Mouse (Mus musculus) liver, postnatal 0 days (tissue): ENCODE measurements around the gene Pappa. TPM values are rescaled to one million over a fixed set of nuclear protein-coding genes. Genes with fewer than 3 reads are reported as not detected.

Experiments
- ATAC-seq: fragments of 200-750 bp; cut with Nextera tagmentation; 2 replicates; pipeline ENCODE4 v1.8.0; 2017; ENCODE audit warnings: mild to moderate bottlenecking, moderate library complexity
- DNase-seq: peaks from one replicate; pipeline ENCODE4 v3.0.0-alpha.2; 2016
- H3K27ac ChIP-seq: fragments of 300-500 bp; sonication (generic); 2 replicates; pipeline ENCODE4 v1.5.1; 2014; ENCODE audit warnings: antibody characterized with exemption, moderate library complexity, mild to moderate bottlenecking, low read depth
- H3K27me3 ChIP-seq: fragments of 300-500 bp; sonication (generic); 2 replicates; pipeline ENCODE4 v1.6.1; 2014; ENCODE audit warnings: low read length, control low read depth, mixed read lengths; ENCODE audit not compliant: insufficient read depth
- H3K36me3 ChIP-seq: fragments of 300-500 bp; sonication (generic); replicated peaks from 2 replicates; pipeline ENCODE4 v1.6.1; 2014; ENCODE audit warnings: mild to moderate bottlenecking, control low read depth, low read length, moderate library complexity, mixed read lengths; ENCODE audit not compliant: insufficient read depth
- H3K4me1 ChIP-seq: fragments of 300-500 bp; sonication (generic); 2 replicates; pipeline ENCODE4 v1.6.1; 2014; ENCODE audit warnings: antibody characterized with exemption, mild to moderate bottlenecking, control low read depth; ENCODE audit not compliant: insufficient read depth
- H3K4me2 ChIP-seq: fragments of 300-500 bp; sonication (generic); 2 replicates; pipeline ENCODE4 v1.6.1; 2014; ENCODE audit warnings: low read depth, mild to moderate bottlenecking, low read length, moderate library complexity, mixed read lengths
- H3K4me3 ChIP-seq: fragments of 300-500 bp; sonication (generic); 2 replicates; pipeline ENCODE4 v1.5.1; 2014; ENCODE audit warnings: low read depth, low read length
- H3K9ac ChIP-seq: fragments of 300-500 bp; sonication (generic); replicated peaks from 2 replicates; pipeline ENCODE4 v1.6.1; 2014; ENCODE audit warnings: mild to moderate bottlenecking, moderate library complexity
- H3K9me3 ChIP-seq: fragments of 300-500 bp; sonication (generic); 2 replicates; pipeline ENCODE4 v1.6.1; 2016; ENCODE audit warnings: mild to moderate bottlenecking, control low read depth, low read length, mixed read lengths
- CTCF ChIP-seq: sonication (generic); IDR thresholded peaks from 2 replicates; pipeline ENCODE4 v1.5.1; 2016; ENCODE audit warnings: antibody characterized with exemption, low read depth
- EP300 ChIP-seq: IDR thresholded peaks from 2 replicates; pipeline ENCODE4 v1.6.1; 2016; ENCODE audit warnings: antibody characterized with exemption, low read depth, mild to moderate bottlenecking
- WGBS: fragments of 180-500 bp; shearing (Covaris S2); extraction: QIAGEN DNeasy Blood & Tissue Kit; methylation state at CpG from one replicate; pipeline ENCODE4 v1.1.7; 2014; ENCODE audit not compliant: insufficient replicate concordance; 5-methylcytosine and 5-hydroxymethylcytosine counted together
- polyA plus RNA-seq: library from polyadenylated mRNA; unstranded; fragments of >200 nt; fragmentation: Nextera tagmentation; extraction: Ambion mirVana; gene quantifications from 2 replicates; pipeline ENCODE4 v1.2.1, GENCODE M21; 2015

Gene Pappa
- polyA plus RNA-seq, 1 experiment from 2014 or later, result 0.01 TPM

DNA sequence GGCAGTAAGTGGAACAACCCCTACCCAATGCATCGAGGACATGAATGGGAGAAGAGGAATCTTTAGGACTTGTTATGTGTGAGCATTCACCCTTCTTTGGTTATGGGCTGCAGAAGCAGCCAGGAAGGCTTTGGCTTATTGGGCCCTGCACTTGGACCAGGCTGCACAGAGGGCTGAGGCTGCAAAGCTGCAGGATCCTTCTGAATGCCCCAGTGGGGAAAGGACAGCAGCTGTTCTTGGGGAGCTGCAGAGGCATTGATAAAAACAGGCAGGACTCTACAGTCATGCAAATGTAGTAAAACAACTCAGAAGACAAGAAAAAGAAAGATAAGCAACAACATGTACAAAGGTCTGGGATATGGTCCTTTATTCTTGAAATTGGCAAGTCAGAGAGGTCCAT is 175.4 kb downstream of the Pappa start:
- H3K9me3 ChIP-seq, result no peaks in the 10 kb centered on the region
- DNase-seq (no peak), ATAC-seq (no peak)
- TF ChIP-seq EP300 (no peak), CTCF (no peak)
- WGBS, result 61% methylated on average over 1 of the region's 1 CpGs
- H3K9ac ChIP-seq, result no peak overlapping the region
- peaks cover 12% of the 10 kb centered on the region for H3K4me1 ChIP-seq
- no peak overlapping the region for H3K4me3 ChIP-seq
- H3K36me3 ChIP-seq, result no peaks in the 10 kb centered on the region
- H3K4me2 ChIP-seq, result no peak overlapping the region
- H3K27ac ChIP-seq, result peak overlapping the region; percentile 86
- H3K27me3 ChIP-seq, result no peaks in the 10 kb centered on the region

GRCm38 (mm10) chr4:65300431-65300830 is 176.5 kb downstream of the Pappa start:
- no peak for ATAC-seq
- 81% methylated on average over 3 of the region's 3 CpGs for WGBS
- Histone ChIP-seq H3K4me1 (peaks cover 12% of the 10 kb centered on the region), H3K27ac (no peak overlapping the region), H3K9me3 (no peaks in the 10 kb centered on the region), H3K36me3 (no peaks in the 10 kb centered on the region), H3K4me3 (no peak overlapping the region), H3K4me2 (no peak overlapping the region), H3K9ac (no peak overlapping the region), H3K27me3 (no peaks in the 10 kb centered on the region)
- TF ChIP-seq CTCF (no peak), EP300 (no peak)
- DNase-seq, result no peak

- no peak overlapping the region for H3K4me3 ChIP-seq
- H3K27me3 ChIP-seq, result no peaks in the 10 kb centered on the region
- H3K4me2 ChIP-seq, result no peak overlapping the region
- 46% methylated on average over 3 of the region's 3 CpGs for WGBS
- H3K36me3 ChIP-seq, result no peaks in the 10 kb centered on the region
- DNase-seq (no peak), ATAC-seq (peak; percentile 46)
- no peak overlapping the region for H3K9ac ChIP-seq
- H3K9me3 ChIP-seq, result no peaks in the 10 kb centered on the region
- H3K4me1 ChIP-seq, result peaks cover 12% of the 10 kb centered on the region
- no peak for TF ChIP-seq EP300
- no peak for TF ChIP-seq CTCF
- H3K27ac ChIP-seq, result peak overlapping the region; percentile 16; the same call in 1 of the 2 replicates
Measured at GRCm38 (mm10) chr4:65302666-65303065, 178.7 kb downstream of the Pappa start.

DNA sequence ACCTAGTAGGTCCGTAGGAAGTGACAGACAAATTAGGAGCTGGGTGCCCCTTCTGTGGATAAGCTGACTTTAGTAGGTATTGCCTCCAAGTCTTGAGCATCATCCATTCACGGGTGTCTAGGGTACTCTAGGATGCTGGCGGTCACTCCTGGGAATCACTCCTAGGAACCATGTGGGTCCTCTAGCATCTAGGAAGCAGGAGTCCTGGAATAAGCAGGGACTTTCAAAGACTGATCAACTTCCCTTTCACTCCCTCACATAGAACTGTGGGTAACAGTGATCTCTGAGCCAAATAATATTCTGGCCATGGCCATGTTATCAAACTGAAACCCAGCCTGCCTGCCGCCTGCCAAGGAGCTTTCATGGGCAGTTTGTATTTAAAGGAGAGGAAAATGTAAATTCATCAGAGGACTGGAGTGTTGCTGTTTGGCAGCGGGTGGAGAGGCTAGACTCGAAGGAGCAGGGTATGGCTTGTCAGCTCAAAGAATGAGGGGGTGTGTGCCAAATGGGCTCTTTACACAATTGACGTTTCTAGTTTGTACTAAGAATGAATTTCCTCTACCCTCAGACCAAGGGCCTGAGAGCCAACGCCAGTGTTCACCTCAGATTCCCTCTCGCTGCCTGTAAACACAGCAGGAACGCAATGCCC is 194.0 kb downstream of the Pappa start:
- H3K4me1 ChIP-seq, result no peaks in the 10 kb centered on the region
- TF ChIP-seq EP300 (no peak), CTCF (no peak)
- WGBS, result 61% methylated on average over 10 of the region's 10 CpGs

GRCm38 (mm10) chr4:65321340-65321739 is 197.4 kb downstream of the Pappa start:
- Histone ChIP-seq H3K4me1 (no peaks in the 10 kb centered on the region), H3K4me3 (no peak overlapping the region), H3K9ac (no peak overlapping the region), H3K4me2 (no peak overlapping the region), H3K27me3 (no peaks in the 10 kb centered on the region), H3K36me3 (no peaks in the 10 kb centered on the region), H3K9me3 (no peaks in the 10 kb centered on the region), H3K27ac (no peak overlapping the region)
- ATAC-seq (no peak), DNase-seq (no peak)
- 58% methylated on average over 4 of the region's 4 CpGs for WGBS
- TF ChIP-seq EP300, result no peak
- no peak for TF ChIP-seq CTCF

More for the DNA sequence above, 194.0 kb downstream of the Pappa start:
- no peak for ATAC-seq
- no peak overlapping the region for H3K27ac ChIP-seq
- H3K36me3 ChIP-seq, result no peaks in the 10 kb centered on the region
- H3K4me2 ChIP-seq, result no peak overlapping the region
- no peak overlapping the region for H3K9ac ChIP-seq
- DNase-seq, result no peak
- H3K4me3 ChIP-seq, result no peak overlapping the region
- H3K9me3 ChIP-seq, result no peaks in the 10 kb centered on the region
- H3K27me3 ChIP-seq, result no peaks in the 10 kb centered on the region

- H3K27ac ChIP-seq, result no peak overlapping the region
- no peak for DNase-seq
- no peaks in the 10 kb centered on the region for H3K9me3 ChIP-seq
- no peak overlapping the region for H3K4me2 ChIP-seq
- no peaks in the 10 kb centered on the region for H3K36me3 ChIP-seq
- H3K4me3 ChIP-seq, result no peak overlapping the region
- H3K27me3 ChIP-seq, result no peaks in the 10 kb centered on the region
- TF ChIP-seq EP300 (no peak), CTCF (no peak)
- H3K9ac ChIP-seq, result no peak overlapping the region
- no peaks in the 10 kb centered on the region for H3K4me1 ChIP-seq
- 63% methylated on average over 1 of the region's 1 CpGs for WGBS
- no peak for ATAC-seq
Measured at GRCm38 (mm10) chr4:65321959-65322358, 198.0 kb downstream of the Pappa start.
